Mouse (Mus musculus): Measurements from ENCODE around the gene Letmd1.

- no peak for TF ChIP-seq CTCF (IDR thresholded peaks at IDR 0.05; ENCODE audit: extremely low read depth, insufficient read depth, insufficient read length, insufficient replicate concordance)
- TF ChIP-seq POLR2A (IDR thresholded peaks at IDR 0.05; ENCODE audit: low read depth, low read length): no peak
Observed at GRCm38 (mm10) chr15:100436518-100436917, 32.3 kb upstream of the Letmd1 start.
